Mouse (Mus musculus) v-Abl transformed pro-B cells (cell line): Measurements from ENCODE around the gene Fchsd2.

ENCODE experiments used
- in situ Hi-C, 2 experiments: fragments of 400-800 bp; cut with MboI; formaldehyde crosslinking; loops; one replicate each; pipeline ENCODE4 v1.15.1; 2025; ENCODE audit not compliant: unreplicated experiment in 2 of 2

Gene Fchsd2

GRCm38 (mm10) chr7:101070406-101070805 is 22.3 kb upstream of the Fchsd2 start:
- in situ Hi-C loops = no loop called here

- in situ Hi-C loops = no loop called here
Observed at GRCm38 (mm10) chr7:101071020-101071419, 21.6 kb upstream of the Fchsd2 start.

- in situ Hi-C loops = no loop called here
Observed at GRCm38 (mm10) chr7:101072123-101072740, 20.4 kb upstream of the Fchsd2 start.

GRCm38 (mm10) chr7:101074170-101074767 is 18.4 kb upstream of the Fchsd2 start:
- in situ Hi-C loops = no loop called here

- in situ Hi-C loops = no loop called here
Observed at GRCm38 (mm10) chr7:101083562-101084166, 9.0 kb upstream of the Fchsd2 start.

- in situ Hi-C loops = no loop called here
Observed at GRCm38 (mm10) chr7:101084816-101085456, 7.7 kb upstream of the Fchsd2 start.

GRCm38 (mm10) chr7:101085779-101086178 is 6.9 kb upstream of the Fchsd2 start:
- in situ Hi-C loops = no loop called here

GRCm38 (mm10) chr7:101088687-101089086 is 4.0 kb upstream of the Fchsd2 start:
- in situ Hi-C loops = no loop called here

GRCm38 (mm10) chr7:101089242-101089641 is 3.4 kb upstream of the Fchsd2 start:
- in situ Hi-C loops = no loop called here

GRCm38 (mm10) chr7:101093231-101093630 is 568 bp downstream of the Fchsd2 start:
- in situ Hi-C loops = no loop called here

- in situ Hi-C loops = no loop called here
Observed at GRCm38 (mm10) chr7:101094746-101095145, 2.1 kb downstream of the Fchsd2 start.

GRCm38 (mm10) chr7:101095560-101095959 is 2.9 kb downstream of the Fchsd2 start:
- in situ Hi-C loops = no loop called here

- in situ Hi-C loops = no loop called here
Observed at GRCm38 (mm10) chr7:101096576-101096975, 3.9 kb downstream of the Fchsd2 start.

GRCm38 (mm10) chr7:101097084-101097483 is 4.4 kb downstream of the Fchsd2 start:
- in situ Hi-C loops = no loop called here

GRCm38 (mm10) chr7:101099981-101100380 is 7.3 kb downstream of the Fchsd2 start:
- in situ Hi-C loops = loop anchor here in 1 of 2 experiments (25.0 kb wide), 1 partner anchor 112 kb away; no protein-coding TSS in a partner anchor

- in situ Hi-C loops = loop anchor here in 1 of 2 experiments (25.0 kb wide), 1 partner anchor 111 kb away; no protein-coding TSS in a partner anchor
Observed at GRCm38 (mm10) chr7:101101156-101101691, 8.6 kb downstream of the Fchsd2 start.

GRCm38 (mm10) chr7:101106666-101107065 is 14.0 kb downstream of the Fchsd2 start:
- in situ Hi-C loops = loop anchor here (5.0 to 25.0 kb wide), 3 partner anchors 39 to 106 kb away; no protein-coding TSS in a partner anchor

GRCm38 (mm10) chr7:101107073-101107810 is 14.6 kb downstream of the Fchsd2 start:
- in situ Hi-C loops = loop anchor here (5.0 to 25.0 kb wide), 3 partner anchors 40 to 105 kb away; no protein-coding TSS in a partner anchor

GRCm38 (mm10) chr7:101107968-101108652 is 15.4 kb downstream of the Fchsd2 start:
- in situ Hi-C loops = loop anchor here (5.0 to 25.0 kb wide), 3 partner anchors 41 to 104 kb away; no protein-coding TSS in a partner anchor

GRCm38 (mm10) chr7:101108653-101109005 is 16.0 kb downstream of the Fchsd2 start:
- in situ Hi-C loops = loop anchor here (5.0 to 25.0 kb wide), 3 partner anchors 41 to 104 kb away; no protein-coding TSS in a partner anchor
